Mouse (Mus musculus): ENCODE results near the gene Per1.

DNA sequence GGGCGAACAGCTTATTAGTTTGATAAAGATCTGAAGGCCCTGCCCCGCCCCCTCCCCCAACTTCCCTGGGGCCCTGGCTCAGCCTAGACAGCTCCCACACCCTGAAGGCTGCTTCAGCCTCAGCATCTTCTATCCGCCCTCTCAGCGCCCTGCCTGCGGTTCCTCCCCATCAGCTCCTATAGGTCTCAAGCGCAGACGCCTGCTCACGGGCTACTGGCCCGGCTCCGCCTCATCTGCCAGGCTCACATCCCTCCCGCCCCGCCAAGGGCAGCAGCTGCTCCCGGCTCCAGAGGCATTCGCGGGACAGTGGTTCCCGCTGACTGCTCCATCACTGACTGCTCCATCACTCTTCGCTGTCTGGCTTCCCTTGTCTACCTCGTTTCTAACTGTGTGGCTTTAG lies 61.8 kb downstream of the Per1 start, which contains the start of gene Alox12b:
- TF ChIP-seq POLR2A (IDR thresholded peaks at IDR 0.05; ENCODE audit: insufficient read depth, low read length) = no peak
- TF ChIP-seq CTCF (IDR thresholded peaks at IDR 0.05; ENCODE audit: low read depth, low read length) = no peak
- TF ChIP-seq EP300 (IDR thresholded peaks at IDR 0.05; ENCODE audit: insufficient read depth, low read depth, low read length) = no peak

All from ES-Bruce4 (cell line).